Mouse (Mus musculus) E14TG2a.4 (cell line): ENCODE data around the gene Tra2b.

Experiments used
- CTCF ChIP-seq: conservative IDR thresholded peaks from 2 replicates; pipeline ENCODE4 v1.5.1; 2014; ENCODE audit warnings: low read length
- POU5F1 ChIP-seq: IDR thresholded peaks from 2 replicates; pipeline ENCODE4 v1.6.1; 2014; ENCODE audit warnings: low read length, borderline replicate concordance

DNA sequence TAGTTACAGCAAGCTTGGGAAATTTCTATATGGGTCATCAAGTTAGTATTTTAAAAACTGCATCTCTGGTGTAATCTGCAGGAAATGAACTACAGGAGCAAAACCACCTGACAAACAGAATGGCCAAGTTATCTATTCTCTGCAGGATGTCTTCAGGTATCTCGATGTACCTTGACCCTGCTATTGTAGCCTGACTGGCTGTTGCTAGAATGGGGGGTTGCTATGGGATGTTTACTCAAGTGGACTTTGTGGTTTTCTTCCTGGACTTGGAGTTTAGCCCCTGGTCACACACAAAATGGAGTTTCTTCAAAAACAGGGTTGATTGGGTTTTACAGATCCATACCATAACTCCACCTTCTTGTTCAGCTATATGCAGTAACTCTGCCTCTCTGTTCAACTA is 62.3 kb downstream of the Tra2b start:
- TF ChIP-seq CTCF: no peak
- no peak for TF ChIP-seq POU5F1
